Mouse (Mus musculus): ENCODE measurements around the gene Dppa2. TPM values are rescaled to one million over a fixed set of nuclear protein-coding genes. Genes with fewer than 3 reads are reported as not detected.

Gene Dppa2
- polyA plus RNA-seq, 1 experiment from 2014 or later = 0.07 TPM

DNA sequence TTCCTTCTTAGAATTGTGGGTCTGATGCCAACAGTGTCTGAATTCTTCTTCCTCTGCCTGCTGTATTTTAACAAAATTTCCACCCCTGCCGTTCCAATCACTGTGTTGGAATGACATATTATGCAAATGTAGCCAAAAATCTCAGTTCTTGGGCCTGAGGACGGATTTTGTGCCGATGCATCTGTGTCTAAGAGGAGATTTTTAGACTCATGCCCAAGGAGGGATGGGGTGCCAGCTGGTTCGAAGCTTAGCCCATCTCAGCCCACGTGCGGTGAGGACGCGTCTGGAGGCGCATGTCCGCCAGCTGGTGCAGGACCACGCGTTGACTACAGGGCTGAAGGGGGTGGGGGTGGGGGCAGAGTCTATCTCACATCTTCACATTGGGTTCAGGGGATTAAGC lies 57.2 kb downstream of the Dppa2 start:
- H3K27me3 ChIP-seq (replicated peaks; ENCODE audit: control insufficient read depth, insufficient read depth, low read length) = no peaks in the 10 kb centered on the region
- H3K4me3 ChIP-seq (ENCODE audit: low read depth, low read length) = no peak overlapping the region
- no peak overlapping the region for H3K9ac ChIP-seq (ENCODE audit: low read length)
- H3K27ac ChIP-seq (ENCODE audit: low read depth) = no peak overlapping the region
- WGBS = 88% methylated on average over 12 of the region's 12 CpGs
- DNase-seq (ENCODE audit: low spot score) = no peak
- H3K36me3 ChIP-seq (ENCODE audit: control insufficient read depth, insufficient read depth, low read length) = no peaks in the 10 kb centered on the region
- H3K4me1 ChIP-seq (replicated peaks; ENCODE audit: control insufficient read depth, insufficient read depth, low read length) = no peaks in the 10 kb centered on the region
- ATAC-seq (replicated peaks; ENCODE audit: low FRiP score, low TSS enrichment, low read depth) = no peak
- no peak overlapping the region for H3K4me2 ChIP-seq (ENCODE audit: low read length)
- no peaks in the 10 kb centered on the region for H3K9me3 ChIP-seq (ENCODE audit: control insufficient read depth, low read length)

DNA sequence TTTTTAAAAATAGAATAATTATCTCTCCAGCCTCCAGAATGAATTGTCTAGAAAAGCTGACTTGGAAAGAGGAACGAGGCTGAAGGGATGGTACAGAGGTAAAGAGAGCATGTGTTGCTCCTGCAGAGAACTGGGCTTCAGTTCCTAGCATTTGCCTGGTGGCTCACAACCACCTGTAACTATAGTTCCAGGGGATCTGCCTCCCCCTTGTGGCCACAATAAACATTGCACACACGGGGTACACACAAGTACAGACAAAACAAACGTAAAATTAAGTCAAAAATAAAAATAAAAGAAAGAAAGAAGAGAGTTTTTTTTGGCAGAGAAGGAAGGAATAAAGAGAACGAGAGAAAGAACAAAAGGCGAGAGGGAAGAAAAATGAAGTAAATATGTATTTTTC lies 63.1 kb downstream of the Dppa2 start:
- H3K36me3 ChIP-seq (ENCODE audit: control insufficient read depth, insufficient read depth, low read length) = no peaks in the 10 kb centered on the region
- H3K9me3 ChIP-seq (ENCODE audit: control insufficient read depth, low read length) = no peaks in the 10 kb centered on the region
- no peaks in the 10 kb centered on the region for H3K27me3 ChIP-seq (replicated peaks; ENCODE audit: control insufficient read depth, insufficient read depth, low read length)
- no peaks in the 10 kb centered on the region for H3K4me1 ChIP-seq (replicated peaks; ENCODE audit: control insufficient read depth, insufficient read depth, low read length)
- no peak for ATAC-seq (replicated peaks; ENCODE audit: low FRiP score, low TSS enrichment, low read depth)
- no peak for DNase-seq (ENCODE audit: low spot score)
- H3K4me3 ChIP-seq (ENCODE audit: low read depth, low read length) = no peak overlapping the region
- WGBS = 91% methylated on average over 5 of the region's 5 CpGs
- no peak overlapping the region for H3K4me2 ChIP-seq (ENCODE audit: low read length)
- H3K9ac ChIP-seq (ENCODE audit: low read length) = no peak overlapping the region
- no peak overlapping the region for H3K27ac ChIP-seq (ENCODE audit: low read depth)

DNA sequence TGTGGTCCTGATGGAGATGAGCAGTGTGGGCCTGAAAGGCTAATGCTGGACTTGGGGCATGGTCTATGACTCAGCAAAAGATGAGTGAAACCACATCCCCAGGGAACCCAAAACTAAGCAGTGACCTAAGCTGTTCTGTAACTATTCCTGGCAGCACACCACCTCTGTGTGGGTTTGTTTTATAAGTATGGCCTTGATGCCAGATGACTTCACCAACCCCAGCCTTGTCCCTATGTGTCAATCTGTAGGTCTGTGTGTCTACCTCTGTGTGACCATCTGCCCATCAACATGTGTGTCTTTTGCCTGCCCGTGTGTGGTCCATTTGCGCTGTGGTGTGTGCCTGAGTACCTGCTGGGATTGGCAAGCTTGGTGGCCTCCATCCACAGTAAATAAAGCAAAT lies 64.4 kb downstream of the Dppa2 start:
- DNase-seq (ENCODE audit: low spot score) = no peak
- H3K4me3 ChIP-seq (ENCODE audit: low read depth, low read length) = no peak overlapping the region
- no peak overlapping the region for H3K4me2 ChIP-seq (ENCODE audit: low read length)
- no peak overlapping the region for H3K27ac ChIP-seq (ENCODE audit: low read depth)
- H3K4me1 ChIP-seq (replicated peaks; ENCODE audit: control insufficient read depth, insufficient read depth, low read length) = no peaks in the 10 kb centered on the region
- no peak for ATAC-seq (replicated peaks; ENCODE audit: low FRiP score, low TSS enrichment, low read depth)
- no peaks in the 10 kb centered on the region for H3K36me3 ChIP-seq (ENCODE audit: control insufficient read depth, insufficient read depth, low read length)
- H3K9ac ChIP-seq (ENCODE audit: low read length) = no peak overlapping the region
- H3K9me3 ChIP-seq (ENCODE audit: control insufficient read depth, low read length) = no peaks in the 10 kb centered on the region
- H3K27me3 ChIP-seq (replicated peaks; ENCODE audit: control insufficient read depth, insufficient read depth, low read length) = no peaks in the 10 kb centered on the region
- 98% methylated on average over 2 of the region's 2 CpGs for WGBS

Other genes starting within 250 kb of the Dppa2 start
- not detected in 2 replicates for gene Dppa4, start 20.2 kb upstream of the Dppa2 start, polyA plus RNA-seq (2014; fragmentation: Nextera tagmentation; extraction: Ambion mirVana)
- gene Gm5485, start 108.5 kb downstream of the Dppa2 start, polyA plus RNA-seq (2014; fragmentation: Nextera tagmentation; extraction: Ambion mirVana) = 0.62 and 0.73 TPM in 2 replicates
- 0.14 TPM in 1 of 2 replicates, not detected in the other for gene Morc1, start 127.3 kb downstream of the Dppa2 start, polyA plus RNA-seq (2014; fragmentation: Nextera tagmentation; extraction: Ambion mirVana)

All from intestine, embryonic 14.5 days (tissue).